In the genomic region with DNA sequence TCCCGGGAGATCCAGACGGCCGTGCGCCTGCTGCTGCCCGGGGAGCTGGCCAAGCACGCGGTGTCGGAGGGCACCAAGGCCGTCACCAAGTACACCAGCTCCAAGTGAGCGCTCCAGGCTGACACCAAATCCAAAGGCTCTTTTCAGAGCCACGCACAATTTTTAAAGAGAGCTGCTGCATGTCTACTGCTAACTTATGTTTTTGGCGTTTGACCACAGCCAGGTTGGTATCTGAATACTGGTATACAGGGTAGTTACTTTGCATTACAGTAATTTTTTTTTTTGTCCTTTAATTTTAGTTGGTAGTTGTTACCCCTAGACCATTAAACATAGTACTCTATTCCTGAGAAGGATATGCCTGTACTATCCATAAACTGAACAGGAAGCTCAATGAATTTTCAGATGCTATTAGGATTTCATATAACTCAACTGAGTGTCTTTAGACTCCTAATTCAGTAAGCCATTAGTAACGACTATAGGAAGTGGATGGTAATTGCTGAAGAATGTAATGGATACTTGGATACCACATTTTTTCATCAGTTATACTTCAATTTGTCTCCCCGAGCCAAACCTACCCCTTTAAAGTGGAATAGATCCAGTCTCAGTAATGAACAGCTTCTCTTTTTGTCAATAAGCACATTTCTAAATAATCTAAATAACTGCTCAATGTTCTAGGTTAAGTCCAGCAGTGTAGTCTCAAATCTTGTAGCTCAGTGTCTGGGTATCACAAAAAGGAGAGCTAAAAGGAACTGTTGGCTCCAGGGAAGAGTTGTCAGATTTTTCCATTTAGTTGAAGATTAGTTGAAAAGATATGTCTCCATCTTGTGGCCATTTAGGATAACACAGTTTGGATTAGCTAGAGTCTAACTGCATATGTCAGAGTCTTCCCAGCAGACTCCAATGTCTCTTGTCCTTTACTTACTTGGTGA, we compare ENCODE assay signal across 8 mouse cellular contexts. TPM values are rescaled to one million over a fixed set of nuclear protein-coding genes. Genes with fewer than 3 reads are reported as not detected.
DNase-seq lines count a peak whose midpoint lies in the region; ATAC-seq and TF ChIP-seq lines count a peak whose summit lies in the region.

No protein-coding gene starts in this region.

- TF ChIP-seq CTCF in hindbrain, postnatal 0 days (IDR thresholded peaks at IDR 0.05; ENCODE audit: low read depth): peak; percentile 76

- H3K27me3 ChIP-seq in hindbrain, postnatal 0 days (ENCODE audit: insufficient read depth, low read length): no peaks in the 10 kb centered on the region

- H3K4me2 ChIP-seq in hindbrain, postnatal 0 days (ENCODE audit: low read depth, low read length): peak overlapping the region; percentile 62

- no peaks in the 10 kb centered on the region for H3K9me3 ChIP-seq in hindbrain, postnatal 0 days (ENCODE audit: low read length)

- DNase-seq in frontal cortex, postnatal 25 days (ENCODE audit: low spot score in 2 of 2): no peak
- DNase-seq in CD4-positive helper T cell, adult 2 months (ENCODE audit: low read depth, low spot score): peak; percentile 72
- DNase-seq in embryo, embryonic 9.5 days (ENCODE audit: extremely low spot score): peak; percentile 78
- peak; percentile 88 for DNase-seq in hindbrain, postnatal 0 days (ENCODE audit: low spot score)
- DNase-seq in urinary bladder, postnatal 10 days (ENCODE audit: low spot score): no peak
- DNase-seq in left cerebral cortex, adult 8-10 months (ENCODE audit: low spot score in 2 of 2): no peak

- ATAC-seq in frontal cortex, adult (ENCODE audit: low TSS enrichment): peak; percentile 62
- ATAC-seq in hindbrain, postnatal 0 days: peak; percentile 15
- ATAC-seq in megakaryocyte progenitor cell, adult 5-6 weeks (replicated peaks; ENCODE audit: poor library complexity): peak; percentile 18

- H3K4me3 ChIP-seq in hindbrain, postnatal 0 days (ENCODE audit: low read length): peak overlapping the region; percentile 33

- WGBS in hindbrain, postnatal 0 days: 2% methylated on average over 9 of the region's 14 CpGs

- H3K4me1 ChIP-seq in hindbrain, postnatal 0 days (ENCODE audit: insufficient read depth, low read length): peaks cover 10% of the 10 kb centered on the region; the same call in 1 of the 2 replicates

- no peaks in the 10 kb centered on the region for H3K36me3 ChIP-seq in hindbrain, postnatal 0 days (ENCODE audit: insufficient read depth, low read length)

- H3K27ac ChIP-seq in hindbrain, postnatal 0 days: peak overlapping the region; percentile 73; the same call in 1 of the 2 replicates

- H3K9ac ChIP-seq in hindbrain, postnatal 0 days (replicated peaks; ENCODE audit: low read length): peak overlapping the region; percentile 35; the same call in 1 of the 2 replicates

RNA-seq across cellular contexts. Expression of a gene that starts 0.8 kb away (rescaled TPM):
- total RNA-seq in hindbrain, postnatal 0 days (2014; rRNA removed): 777 and 1,409 TPM in 2 replicates
- 4.2 and 6.8 TPM in 2 replicates for polyA plus RNA-seq in hindbrain, postnatal 0 days (2015; fragmentation: Nextera tagmentation; extraction: Ambion mirVana)
- total RNA-seq in megakaryocyte progenitor cell, adult 5-6 weeks (2015): 66.7 and 68.0 TPM in 2 replicates
- total RNA-seq in megakaryocyte progenitor cell, adult 5-6 weeks (2017): 642 and 843 TPM in 2 replicates
- 10 to 100 TPM in 2 of 4 experiments, 1 to 10 TPM in 2; 7.2 to 11.6 (median 10.4) TPM for total RNA-seq in left cerebral cortex, adult 8-10 months (2022)

RNA-seq across cellular contexts. Expression of a gene that starts 1.0 kb away (rescaled TPM):
- total RNA-seq in hindbrain, postnatal 0 days (2014; rRNA removed): 477 and 856 TPM in 2 replicates
- polyA plus RNA-seq in hindbrain, postnatal 0 days (2015; fragmentation: Nextera tagmentation; extraction: Ambion mirVana): 13.5 and 16.6 TPM in 2 replicates
- total RNA-seq in megakaryocyte progenitor cell, adult 5-6 weeks (2015): 21.6 and 36.7 TPM in 2 replicates
- 1,156 and 1,370 TPM in 2 replicates for total RNA-seq in megakaryocyte progenitor cell, adult 5-6 weeks (2017)
- total RNA-seq in left cerebral cortex, adult 8-10 months (2022): 10 to 100 TPM in 3 of 4 experiments, 1 to 10 TPM in 1; 9.0 to 26.2 (median 21.0) TPM

RNA-seq across cellular contexts. Expression of a gene that starts 2.6 kb away (rescaled TPM):
- 20.6 and 39.3 TPM in 2 replicates for total RNA-seq in hindbrain, postnatal 0 days (2014; rRNA removed)
- polyA plus RNA-seq in hindbrain, postnatal 0 days (2015; fragmentation: Nextera tagmentation; extraction: Ambion mirVana): 5.1 and 5.5 TPM in 2 replicates
- 38.4 and 42.3 TPM in 2 replicates for total RNA-seq in megakaryocyte progenitor cell, adult 5-6 weeks (2015)
- total RNA-seq in megakaryocyte progenitor cell, adult 5-6 weeks (2017): 83.0 and 89.0 TPM in 2 replicates
- 10 to 100 TPM; 62.0 to 71.0 (median 68.4) TPM for total RNA-seq in left cerebral cortex, adult 8-10 months (2022)

RNA-seq across cellular contexts. Expression of a gene that starts 8.1 kb away (rescaled TPM):
- total RNA-seq in hindbrain, postnatal 0 days (2014; rRNA removed): 468 and 587 TPM in 2 replicates
- 0.84 and 1.2 TPM in 2 replicates for polyA plus RNA-seq in hindbrain, postnatal 0 days (2015; fragmentation: Nextera tagmentation; extraction: Ambion mirVana)
- total RNA-seq in megakaryocyte progenitor cell, adult 5-6 weeks (2015): 65.4 and 83.1 TPM in 2 replicates
- 1,827 and 2,239 TPM in 2 replicates for total RNA-seq in megakaryocyte progenitor cell, adult 5-6 weeks (2017)
- total RNA-seq in left cerebral cortex, adult 8-10 months (2022): 10 to 100 TPM in 3 of 4 experiments, 1 to 10 TPM in 1; 3.0 to 13.9 (median 10.7) TPM

RNA-seq across cellular contexts. Expression of a gene that starts 8.4 kb away (rescaled TPM):
- 67.7 and 136 TPM in 2 replicates for total RNA-seq in hindbrain, postnatal 0 days (2014; rRNA removed)
- polyA plus RNA-seq in hindbrain, postnatal 0 days (2015; fragmentation: Nextera tagmentation; extraction: Ambion mirVana): 2.2 and 10.5 TPM in 2 replicates
- 1.9 and 2.2 TPM in 2 replicates for total RNA-seq in megakaryocyte progenitor cell, adult 5-6 weeks (2015)
- 923 and 1,838 TPM in 2 replicates for total RNA-seq in megakaryocyte progenitor cell, adult 5-6 weeks (2017)
- total RNA-seq in left cerebral cortex, adult 8-10 months (2022): 10 to 100 TPM in 3 of 4 experiments, not detected in 1; 15.3 to 27.1 (median 22.8) TPM

Comparison
In these comparisons a context has a peak if more than half of its experiments do, and no peak if none do; other contexts are left out.
1. DNase-seq: peak in CD4-positive helper T cell, adult 2 months (single experiment), embryo, embryonic 9.5 days (single experiment) and hindbrain, postnatal 0 days (single experiment); none in frontal cortex, postnatal 25 days (0 of 2), urinary bladder, postnatal 10 days (single experiment) and left cerebral cortex, adult 8-10 months (0 of 2).
2. RNA of a gene that starts 0.8 kb away (total RNA-seq): 777 to 1,409 TPM in hindbrain, postnatal 0 days and 66.7 to 843 TPM in megakaryocyte progenitor cell, adult 5-6 weeks; 7.2 to 11.6 TPM in left cerebral cortex, adult 8-10 months; every median in the first group is over 4 times any median in the second.
3. Peak in every context shown above with its lines, with median percentiles within 50 percentile points of each other: ATAC-seq.